Mouse (Mus musculus): ENCODE results near the gene Poln. TPM values are rescaled to one million over a fixed set of nuclear protein-coding genes. Genes with fewer than 3 reads are reported as not detected.

Gene Poln
- polyA plus RNA-seq, 1 experiment from 2014 or later = 0.42 TPM

DNA sequence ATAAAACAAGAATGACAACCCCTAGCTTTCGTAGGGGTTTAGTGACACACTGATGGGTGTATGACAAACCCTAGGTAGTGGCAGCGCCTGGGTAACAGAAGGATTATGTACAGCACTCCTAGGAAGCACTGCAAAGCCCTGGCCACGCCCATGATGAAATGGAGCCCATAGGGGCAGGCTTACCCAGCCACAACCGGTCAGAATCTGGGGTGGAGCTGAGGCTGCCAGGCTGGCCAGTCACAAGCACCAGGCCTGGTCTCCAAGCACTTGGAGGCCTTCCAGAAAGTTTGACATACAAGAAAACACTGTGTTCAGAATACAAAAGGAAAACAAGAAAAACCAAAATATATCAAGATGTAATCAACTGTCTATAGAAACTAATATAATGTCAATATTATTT, 21.8 kb upstream of the Poln start:
- H3K4me2 ChIP-seq (ENCODE audit: low read depth) = no peak overlapping the region
- peaks cover 13% of the 10 kb centered on the region for H3K4me1 ChIP-seq (ENCODE audit: control insufficient read depth, insufficient read depth, low read length)
- WGBS = 64% methylated on average over 4 of the region's 4 CpGs
- H3K4me3 ChIP-seq (ENCODE audit: low read depth, low read length) = no peak overlapping the region
- H3K9ac ChIP-seq (ENCODE audit: low read length) = no peak overlapping the region
- no peaks in the 10 kb centered on the region for H3K9me3 ChIP-seq (ENCODE audit: control insufficient read depth, low read length)
- ATAC-seq (ENCODE audit: insufficient read depth, low FRiP score, low TSS enrichment) = no peak
- H3K36me3 ChIP-seq (ENCODE audit: control insufficient read depth, insufficient read depth, low read length) = no peaks in the 10 kb centered on the region
- H3K27ac ChIP-seq (ENCODE audit: low read depth, low read length) = no peak overlapping the region
- DNase-seq (ENCODE audit: low spot score) = no peak
- no peaks in the 10 kb centered on the region for H3K27me3 ChIP-seq (ENCODE audit: control insufficient read depth, insufficient read depth, low read length)

DNA sequence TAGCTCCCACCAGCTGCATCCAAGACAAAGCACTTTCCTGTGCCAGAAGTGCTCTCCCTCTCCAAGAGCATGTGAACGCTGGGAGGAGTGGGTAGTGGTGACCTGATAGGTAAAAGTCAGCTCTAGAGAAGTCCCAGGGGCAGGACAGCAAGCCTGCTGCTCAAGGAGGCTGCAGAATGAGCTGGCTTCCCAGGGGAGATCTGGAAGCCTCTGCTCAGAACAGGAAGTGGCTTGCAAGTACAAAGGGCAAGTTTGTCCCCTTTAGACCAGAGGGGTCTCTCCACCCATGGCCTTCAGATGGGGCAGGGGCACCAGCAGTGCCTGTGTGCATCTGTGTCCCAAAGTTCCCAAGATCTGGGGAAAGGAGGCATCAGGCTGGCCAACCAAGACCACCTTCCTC, 20.3 kb upstream of the Poln start:
- Histone ChIP-seq H3K4me2 (ENCODE audit: low read depth) (no peak overlapping the region), H3K27ac (ENCODE audit: low read depth, low read length) (no peak overlapping the region), H3K4me1 (ENCODE audit: control insufficient read depth, insufficient read depth, low read length) (peaks cover 15% of the 10 kb centered on the region), H3K27me3 (ENCODE audit: control insufficient read depth, insufficient read depth, low read length) (no peaks in the 10 kb centered on the region), H3K36me3 (ENCODE audit: control insufficient read depth, insufficient read depth, low read length) (no peaks in the 10 kb centered on the region), H3K4me3 (ENCODE audit: low read depth, low read length) (no peak overlapping the region), H3K9ac (ENCODE audit: low read length) (no peak overlapping the region), H3K9me3 (ENCODE audit: control insufficient read depth, low read length) (no peaks in the 10 kb centered on the region)
- WGBS = 36% methylated on average over 1 of the region's 1 CpGs
- DNase-seq (ENCODE audit: low spot score) (no peak), ATAC-seq (ENCODE audit: insufficient read depth, low FRiP score, low TSS enrichment) (no peak)

DNA sequence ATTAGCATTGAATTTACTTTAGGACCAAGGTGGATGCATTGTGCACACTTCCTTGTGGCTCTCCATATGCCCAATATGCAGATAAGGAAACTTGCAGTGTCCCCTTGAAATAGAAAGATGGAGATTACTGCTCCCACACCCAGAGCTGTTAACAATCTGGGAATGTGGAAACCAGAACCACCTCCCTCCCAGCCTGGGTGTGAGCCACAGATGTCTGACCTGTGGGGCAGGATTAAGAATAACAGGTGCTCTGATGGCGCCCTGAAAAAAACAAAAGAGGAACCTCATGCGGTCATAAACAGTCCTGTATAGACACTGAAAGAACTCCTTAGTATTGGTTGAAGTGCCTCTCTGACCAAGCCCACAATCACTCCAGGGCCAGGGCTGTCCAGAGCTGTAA, 19.6 kb upstream of the Poln start:
- no peaks in the 10 kb centered on the region for H3K9me3 ChIP-seq (ENCODE audit: control insufficient read depth, low read length)
- H3K4me2 ChIP-seq (ENCODE audit: low read depth) = no peak overlapping the region
- no peaks in the 10 kb centered on the region for H3K27me3 ChIP-seq (ENCODE audit: control insufficient read depth, insufficient read depth, low read length)
- DNase-seq (ENCODE audit: low spot score) = no peak
- H3K4me3 ChIP-seq (ENCODE audit: low read depth, low read length) = no peak overlapping the region
- H3K36me3 ChIP-seq (ENCODE audit: control insufficient read depth, insufficient read depth, low read length) = no peaks in the 10 kb centered on the region
- WGBS = 77% methylated on average over 2 of the region's 2 CpGs
- ATAC-seq (ENCODE audit: insufficient read depth, low FRiP score, low TSS enrichment) = no peak
- H3K27ac ChIP-seq (ENCODE audit: low read depth, low read length) = no peak overlapping the region
- peak overlapping the region; percentile 56 for H3K9ac ChIP-seq (ENCODE audit: low read length)
- peaks cover 15% of the 10 kb centered on the region for H3K4me1 ChIP-seq (ENCODE audit: control insufficient read depth, insufficient read depth, low read length)

DNA sequence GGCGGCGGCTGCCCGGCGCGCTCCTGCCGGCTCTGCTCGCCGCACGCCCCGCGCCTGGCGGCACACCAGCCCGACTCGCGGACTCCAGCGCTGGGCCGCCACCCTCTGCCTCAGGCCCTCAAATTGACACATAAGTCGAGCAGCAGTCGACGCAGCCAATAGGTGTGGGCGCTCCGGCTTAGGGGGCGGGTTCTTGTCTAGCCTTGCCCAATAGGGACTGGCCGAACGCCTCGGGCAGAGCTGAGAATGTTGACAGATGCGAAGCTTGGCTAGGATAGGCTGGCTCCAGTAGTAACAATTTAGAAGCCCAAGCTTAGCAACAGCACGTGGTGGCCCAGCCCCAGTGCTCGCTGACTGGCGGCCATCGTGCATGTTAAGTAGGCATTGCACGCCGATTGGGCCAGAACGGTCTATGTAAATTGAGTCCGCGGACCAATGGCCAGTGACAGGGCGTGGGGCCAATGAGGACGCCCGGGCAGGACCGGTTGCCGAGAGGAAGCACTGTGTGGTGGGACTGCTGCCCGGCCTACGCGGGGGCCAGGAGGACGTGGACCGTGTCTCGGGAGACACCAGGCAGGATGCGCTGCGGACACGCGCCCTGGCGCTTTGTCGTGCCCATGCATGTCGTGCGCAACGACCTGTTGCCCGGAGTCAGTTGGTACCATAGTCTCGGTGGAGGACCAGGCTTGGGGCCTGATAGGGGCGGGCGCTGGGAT, 18.5 kb upstream of the Poln start, which contains the start of gene Mxd4:
Mxd4 (minus strand) TSS at position 120 of the 716 bp plus-strand sequence.
- DNase-seq (ENCODE audit: low spot score) = peak; percentile 97
- H3K36me3 ChIP-seq (ENCODE audit: control insufficient read depth, insufficient read depth, low read length) = no peaks in the 10 kb centered on the region
- peak; percentile 99 for ATAC-seq (ENCODE audit: insufficient read depth, low FRiP score, low TSS enrichment)
- peak within 1 kb of the TSS; percentile 70 for H3K9ac ChIP-seq (ENCODE audit: low read length)
- H3K27me3 ChIP-seq (ENCODE audit: control insufficient read depth, insufficient read depth, low read length) = no peaks in the 10 kb centered on the region
- under 1% methylated on average over 58 of the region's 60 CpGs for WGBS
- peaks cover 15% of the 10 kb centered on the region for H3K4me1 ChIP-seq (ENCODE audit: control insufficient read depth, insufficient read depth, low read length)
- H3K9me3 ChIP-seq (ENCODE audit: control insufficient read depth, low read length) = no peaks in the 10 kb centered on the region
- H3K27ac ChIP-seq (ENCODE audit: low read depth, low read length) = peak within 1 kb of the TSS; percentile 67
- peak within 1 kb of the TSS; percentile 77 for H3K4me3 ChIP-seq (ENCODE audit: low read depth, low read length)
- H3K4me2 ChIP-seq (ENCODE audit: low read depth) = peak within 1 kb of the TSS; percentile 75

DNA sequence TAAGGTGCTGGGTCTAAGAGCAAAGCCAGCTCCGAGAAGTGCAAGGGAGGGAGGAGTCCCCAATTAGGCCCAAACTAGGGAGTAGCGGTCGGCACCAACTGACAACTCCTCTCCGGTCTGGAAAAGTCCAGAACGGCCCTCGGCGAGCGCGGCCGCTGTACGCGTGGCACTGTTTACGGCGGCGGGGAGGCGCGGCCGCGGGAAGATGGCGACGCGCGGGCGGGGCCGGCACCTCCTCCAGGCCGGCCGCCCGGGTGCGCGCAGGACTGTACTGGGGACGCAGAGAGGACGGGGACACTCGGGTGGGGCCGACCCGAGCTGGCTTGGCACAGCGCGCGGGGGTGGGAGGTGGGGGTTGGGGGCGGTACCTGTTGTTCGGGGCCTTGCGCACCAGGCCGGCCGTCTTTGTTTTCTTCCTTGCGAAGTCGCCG, 17.7 kb upstream of the Poln start:
- H3K4me3 ChIP-seq (ENCODE audit: low read depth, low read length) = peak overlapping the region; percentile 77
- peak; percentile 19; the same call in 1 of the 2 replicates for ATAC-seq (ENCODE audit: insufficient read depth, low FRiP score, low TSS enrichment)

DNA sequence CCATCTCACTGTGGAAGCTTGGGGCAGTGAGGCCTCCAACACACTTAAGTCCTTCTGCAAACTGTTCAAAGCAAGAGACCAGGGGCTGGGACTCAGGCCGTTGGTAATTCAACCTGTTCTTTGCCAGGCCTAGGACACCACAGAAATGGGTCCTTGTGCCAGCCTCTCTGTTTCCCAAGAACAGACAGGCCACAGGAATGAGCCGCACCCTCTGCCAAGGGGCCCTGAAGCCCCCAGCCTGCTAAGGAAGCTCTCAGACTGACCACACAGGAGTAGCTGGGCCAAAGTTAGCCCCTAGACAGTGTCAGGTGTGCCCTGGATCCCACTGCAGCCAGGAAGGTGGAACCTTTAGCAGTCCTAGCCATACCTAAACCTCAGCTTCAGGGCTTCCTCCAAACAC, 17.1 kb upstream of the Poln start:
- Histone ChIP-seq H3K27me3 (ENCODE audit: control insufficient read depth, insufficient read depth, low read length) (no peaks in the 10 kb centered on the region), H3K36me3 (ENCODE audit: control insufficient read depth, insufficient read depth, low read length) (no peaks in the 10 kb centered on the region), H3K9me3 (ENCODE audit: control insufficient read depth, low read length) (no peaks in the 10 kb centered on the region), H3K4me2 (ENCODE audit: low read depth) (peak overlapping the region; percentile 75), H3K9ac (ENCODE audit: low read length) (peak overlapping the region; percentile 70), H3K27ac (ENCODE audit: low read depth, low read length) (no peak overlapping the region), H3K4me1 (ENCODE audit: control insufficient read depth, insufficient read depth, low read length) (peaks cover 15% of the 10 kb centered on the region), H3K4me3 (ENCODE audit: low read depth, low read length) (peak overlapping the region; percentile 77)
- ATAC-seq (ENCODE audit: insufficient read depth, low FRiP score, low TSS enrichment) (no peak), DNase-seq (ENCODE audit: low spot score) (no peak)
- WGBS = 77% methylated on average over 2 of the region's 2 CpGs

More for the DNA sequence above, 17.7 kb upstream of the Poln start:
- Histone ChIP-seq H3K36me3 (ENCODE audit: control insufficient read depth, insufficient read depth, low read length) (no peaks in the 10 kb centered on the region), H3K9me3 (ENCODE audit: control insufficient read depth, low read length) (no peaks in the 10 kb centered on the region), H3K27me3 (ENCODE audit: control insufficient read depth, insufficient read depth, low read length) (no peaks in the 10 kb centered on the region), H3K27ac (ENCODE audit: low read depth, low read length) (peak overlapping the region; percentile 67), H3K4me1 (ENCODE audit: control insufficient read depth, insufficient read depth, low read length) (peaks cover 15% of the 10 kb centered on the region), H3K9ac (ENCODE audit: low read length) (peak overlapping the region; percentile 70), H3K4me2 (ENCODE audit: low read depth) (peak overlapping the region; percentile 75)
- WGBS = under 1% methylated on average over 36 of the region's 46 CpGs
- peak; percentile 60 for DNase-seq (ENCODE audit: low spot score)

DNA sequence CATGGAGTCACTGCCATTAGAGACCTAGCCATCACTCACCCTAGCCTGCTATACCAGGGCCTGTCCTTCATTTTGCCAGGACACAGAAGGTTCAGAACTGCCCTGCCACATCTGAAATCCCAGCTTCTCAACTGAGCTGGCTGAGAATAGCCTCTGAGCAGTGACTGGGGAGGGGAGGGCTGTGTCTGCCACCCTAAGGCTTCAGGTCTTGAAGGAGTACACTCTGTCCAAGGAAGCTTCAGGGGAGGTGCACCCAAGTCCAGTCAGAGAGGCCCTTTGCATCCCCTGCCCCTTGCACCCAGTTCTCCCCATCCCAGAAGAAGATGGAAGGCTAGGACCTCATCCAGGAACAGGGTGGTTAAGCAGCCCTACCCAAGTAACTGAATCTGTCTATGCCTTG, 16.5 kb upstream of the Poln start:
- H3K9ac ChIP-seq (ENCODE audit: low read length) = no peak overlapping the region; the same call in 1 of the 2 replicates

DNA sequence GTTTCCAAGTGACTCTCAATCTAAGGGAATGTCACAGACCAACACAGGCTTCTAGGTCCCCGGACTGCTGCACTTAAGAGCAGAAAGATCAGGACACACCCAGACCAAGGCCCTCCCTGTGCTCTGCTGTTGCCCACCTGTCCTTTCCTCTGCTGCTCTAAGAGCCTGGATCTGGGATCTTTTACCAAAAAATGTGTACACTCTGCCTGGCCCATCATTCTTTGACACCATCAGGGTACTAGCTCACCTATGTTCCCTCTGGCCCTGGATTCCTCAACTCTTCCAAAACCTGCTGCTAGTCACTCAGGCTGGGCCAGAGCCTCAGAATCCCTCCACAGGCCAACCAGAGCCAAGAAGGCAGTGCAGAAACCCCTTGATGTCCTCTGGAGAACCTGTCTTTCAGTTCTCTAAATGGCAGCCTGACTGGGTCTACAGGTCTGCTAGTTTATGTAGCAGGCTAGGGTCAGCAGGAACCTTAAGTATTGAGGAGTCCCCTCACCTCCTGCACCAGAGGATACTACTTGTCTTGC, 15.9 kb upstream of the Poln start:
- Histone ChIP-seq H3K4me1 (ENCODE audit: control insufficient read depth, insufficient read depth, low read length) (peaks cover 15% of the 10 kb centered on the region), H3K4me3 (ENCODE audit: low read depth, low read length) (no peak overlapping the region), H3K9ac (ENCODE audit: low read length) (no peak overlapping the region; the same call in 1 of the 2 replicates), H3K27ac (ENCODE audit: low read depth, low read length) (no peak overlapping the region), H3K9me3 (ENCODE audit: control insufficient read depth, low read length) (no peaks in the 10 kb centered on the region), H3K27me3 (ENCODE audit: control insufficient read depth, insufficient read depth, low read length) (no peaks in the 10 kb centered on the region), H3K36me3 (ENCODE audit: control insufficient read depth, insufficient read depth, low read length) (no peaks in the 10 kb centered on the region), H3K4me2 (ENCODE audit: low read depth) (0 out of 2 replicates have a peak overlapping the region, but pooled peaks have one; percentile 75)
- no peak for ATAC-seq (ENCODE audit: insufficient read depth, low FRiP score, low TSS enrichment)
- no peak for DNase-seq (ENCODE audit: low spot score)
- WGBS = 91% methylated on average over 1 of the region's 1 CpGs

More for the DNA sequence above, 16.5 kb upstream of the Poln start:
- Histone ChIP-seq H3K27ac (ENCODE audit: low read depth, low read length) (no peak overlapping the region), H3K27me3 (ENCODE audit: control insufficient read depth, insufficient read depth, low read length) (no peaks in the 10 kb centered on the region), H3K4me1 (ENCODE audit: control insufficient read depth, insufficient read depth, low read length) (peaks cover 15% of the 10 kb centered on the region), H3K9me3 (ENCODE audit: control insufficient read depth, low read length) (no peaks in the 10 kb centered on the region), H3K4me3 (ENCODE audit: low read depth, low read length) (peak overlapping the region; percentile 77; the same call in 1 of the 2 replicates), H3K36me3 (ENCODE audit: control insufficient read depth, insufficient read depth, low read length) (no peaks in the 10 kb centered on the region), H3K4me2 (ENCODE audit: low read depth) (peak overlapping the region; percentile 75)
- ATAC-seq (ENCODE audit: insufficient read depth, low FRiP score, low TSS enrichment) (no peak), DNase-seq (ENCODE audit: low spot score) (no peak)

DNA sequence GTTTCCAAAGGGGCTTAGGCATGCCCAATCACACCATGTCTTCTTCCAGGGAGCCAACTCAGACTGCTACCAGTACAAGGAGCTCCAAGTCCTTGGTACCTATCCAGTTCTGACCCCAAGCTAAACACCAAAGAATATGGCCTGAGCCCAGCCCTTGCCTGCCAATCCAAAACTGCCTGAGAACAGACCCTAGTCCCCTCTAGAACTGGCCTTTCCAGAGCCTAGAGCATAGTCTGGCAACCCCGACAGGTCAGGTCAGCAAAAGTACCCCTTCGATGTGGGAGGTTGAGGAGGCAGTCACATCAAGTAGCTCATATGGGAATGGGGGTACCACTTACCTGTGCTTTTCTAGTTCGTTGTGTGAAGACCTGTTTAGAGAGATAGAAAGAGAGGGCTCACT, 14.7 kb upstream of the Poln start:
- Histone ChIP-seq H3K27ac (ENCODE audit: low read depth, low read length) (no peak overlapping the region), H3K27me3 (ENCODE audit: control insufficient read depth, insufficient read depth, low read length) (no peaks in the 10 kb centered on the region), H3K9me3 (ENCODE audit: control insufficient read depth, low read length) (no peaks in the 10 kb centered on the region), H3K4me3 (ENCODE audit: low read depth, low read length) (no peak overlapping the region), H3K4me1 (ENCODE audit: control insufficient read depth, insufficient read depth, low read length) (peaks cover 15% of the 10 kb centered on the region), H3K4me2 (ENCODE audit: low read depth) (no peak overlapping the region), H3K9ac (ENCODE audit: low read length) (no peak overlapping the region), H3K36me3 (ENCODE audit: control insufficient read depth, insufficient read depth, low read length) (no peaks in the 10 kb centered on the region)
- ATAC-seq (ENCODE audit: insufficient read depth, low FRiP score, low TSS enrichment) (no peak), DNase-seq (ENCODE audit: low spot score) (no peak)
- 90% methylated on average over 3 of the region's 3 CpGs for WGBS

Measured in neural tube, embryonic 11.5 days (tissue).